Mouse (Mus musculus): Measurements from ENCODE around the gene Scrn2. TPM values are rescaled to one million over a fixed set of nuclear protein-coding genes. Genes with fewer than 3 reads are reported as not detected.

Scrn2 gene
- polyA plus RNA-seq, 1 experiment from 2014 or later = 23.1 TPM

DNA sequence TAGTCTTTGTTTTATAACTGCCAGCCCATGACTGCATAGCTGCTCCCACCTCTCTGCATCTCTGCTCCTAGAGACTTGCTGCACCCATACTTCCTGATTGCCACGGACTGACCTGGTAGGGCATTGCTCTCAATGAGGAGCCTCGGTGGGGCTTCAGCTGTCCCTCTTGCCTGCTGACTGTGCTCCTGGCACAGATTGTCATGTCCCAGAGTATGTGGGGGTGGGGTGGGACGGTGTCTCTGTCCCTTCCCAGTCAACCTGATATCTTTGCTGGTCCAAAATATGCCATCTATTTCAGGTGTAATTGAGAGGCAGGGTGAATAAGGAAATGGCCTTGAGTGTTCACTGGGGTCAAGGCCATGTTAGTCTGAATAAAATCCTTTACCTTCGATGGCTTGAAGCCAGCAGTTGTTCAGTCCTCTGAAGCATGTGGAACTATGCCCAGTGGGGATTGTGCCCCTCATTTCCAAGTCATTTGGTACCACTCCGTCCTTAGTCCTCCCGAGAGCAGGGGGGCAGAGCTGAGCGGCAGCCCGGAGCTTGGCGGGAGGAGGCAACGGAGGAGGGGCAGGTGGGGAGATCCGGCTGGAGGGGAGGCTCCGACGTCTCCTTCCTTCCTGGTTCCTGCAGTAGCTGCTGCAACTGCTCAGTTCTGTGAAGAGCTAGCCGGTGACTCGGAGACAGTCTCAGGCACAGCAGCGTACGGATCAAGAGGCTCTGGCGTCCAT is 20.6 kb downstream of the Scrn2 start, which contains the start of gene Osbpl7:
TSS of gene Osbpl7 (plus strand) at position 413 of the 728 bp plus-strand sequence.
- DNase-seq (ENCODE audit: low spot score) = peak; percentile 85

DNA sequence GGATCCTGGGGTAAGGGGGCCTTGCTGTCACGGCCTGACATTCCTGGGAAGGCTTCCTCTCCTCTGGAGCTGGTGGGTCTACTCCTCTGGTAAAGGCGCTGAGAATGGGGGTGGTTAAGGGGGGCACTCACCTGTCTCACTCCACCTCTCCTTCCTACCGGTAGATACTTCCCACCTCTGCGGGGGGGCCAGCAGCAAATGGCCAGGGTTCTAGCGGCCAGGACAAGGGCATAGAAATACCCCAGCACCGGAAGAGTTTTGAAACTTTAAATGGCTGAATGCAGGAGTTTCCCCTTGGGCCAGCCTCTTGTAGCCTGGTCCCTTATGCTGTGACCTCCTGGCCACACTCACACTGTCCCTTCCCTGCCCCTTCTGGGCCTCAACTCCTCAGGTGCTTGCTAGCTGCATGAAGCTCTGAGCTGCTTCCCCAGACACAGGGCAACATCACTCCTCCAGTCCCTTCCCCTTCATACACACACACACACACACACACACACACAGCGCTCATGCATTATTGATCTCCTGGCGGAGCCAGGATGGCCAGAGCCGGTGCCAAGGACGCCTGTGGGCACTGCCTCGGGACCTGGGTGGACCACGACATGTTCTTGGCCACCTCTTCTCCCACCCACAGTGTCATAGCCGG is 21.3 kb downstream of the Scrn2 start:
- no peak for DNase-seq (ENCODE audit: low spot score)

- DNase-seq (ENCODE audit: low spot score) = no peak
Measured at GRCm38 (mm10) chr11:97052219-97052646, 22.5 kb downstream of the Scrn2 start.

- DNase-seq (ENCODE audit: low spot score) = no peak
Measured at GRCm38 (mm10) chr11:97063274-97063920, 33.7 kb downstream of the Scrn2 start.

GRCm38 (mm10) chr11:97063921-97064295 is 34.2 kb downstream of the Scrn2 start:
- DNase-seq (ENCODE audit: low spot score) = peak; percentile 7

DNA sequence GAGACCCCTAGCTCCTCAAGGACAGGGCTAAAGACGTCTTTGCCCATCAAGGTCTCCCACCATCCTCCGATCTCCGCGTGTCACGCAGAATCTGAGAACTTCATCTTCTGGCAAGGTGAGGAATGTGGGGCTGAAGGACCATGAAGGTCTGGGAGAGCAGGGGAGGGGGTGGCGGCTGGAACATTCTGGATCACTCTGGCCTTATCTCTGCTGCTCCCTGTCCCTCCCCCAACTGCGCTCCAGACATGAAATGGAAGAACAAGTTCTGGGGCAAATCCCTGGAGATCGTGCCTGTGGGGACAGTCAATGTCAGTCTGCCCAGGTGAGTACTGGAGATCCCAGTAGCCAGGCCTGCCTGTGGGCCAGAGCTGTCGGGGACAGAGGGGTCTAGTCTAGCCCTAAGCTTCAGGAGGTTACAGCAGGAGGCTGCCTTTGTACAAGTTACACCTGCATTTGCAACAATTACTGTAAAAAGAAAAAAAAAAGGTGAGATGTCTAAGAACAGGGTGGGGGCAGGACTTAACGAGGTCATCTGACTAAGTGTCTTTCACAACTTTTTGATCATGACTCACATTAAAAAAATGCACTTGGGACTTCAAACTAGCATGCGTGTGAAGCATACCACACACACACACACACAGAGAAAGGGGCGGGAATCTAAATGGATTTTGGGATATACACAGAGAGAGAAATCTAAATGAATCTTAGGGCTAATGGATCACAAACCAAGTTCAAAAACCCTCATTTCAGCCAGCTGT is 36.0 kb downstream of the Scrn2 start:
- no peak for DNase-seq (ENCODE audit: low spot score)

DNA sequence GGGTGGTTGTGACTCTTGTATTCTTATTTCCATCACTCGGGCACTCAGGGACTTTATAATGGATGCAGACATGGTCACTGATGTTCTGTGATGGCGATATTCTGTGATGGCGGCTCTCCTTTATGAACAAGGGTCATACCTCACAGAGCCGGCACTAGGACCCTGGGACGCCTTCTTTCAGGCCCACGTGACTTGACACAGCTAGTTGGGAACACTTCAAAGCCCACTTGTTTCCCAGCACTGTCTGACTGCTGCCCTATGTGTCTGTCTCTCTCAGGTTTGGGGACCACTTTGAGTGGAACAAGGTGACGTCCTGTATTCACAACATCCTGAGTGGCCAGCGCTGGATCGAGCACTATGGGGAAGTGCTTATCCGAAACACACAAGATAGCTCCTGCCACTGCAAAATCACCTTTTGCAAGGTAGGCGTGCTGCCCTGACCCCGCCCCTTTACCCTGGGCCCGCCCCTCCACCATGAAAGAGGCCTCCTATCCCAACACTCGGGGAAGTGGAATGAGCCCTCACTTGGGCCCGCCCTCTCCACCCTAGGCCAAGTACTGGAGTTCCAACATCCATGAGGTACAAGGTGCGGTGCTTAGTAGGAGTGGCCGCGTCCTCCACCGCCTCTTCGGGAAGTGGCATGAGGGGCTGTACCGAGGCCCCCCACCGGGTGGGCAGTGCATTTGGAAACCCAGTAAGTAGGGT is 37.1 kb downstream of the Scrn2 start:
- no peak for DNase-seq (ENCODE audit: low spot score)

DNA sequence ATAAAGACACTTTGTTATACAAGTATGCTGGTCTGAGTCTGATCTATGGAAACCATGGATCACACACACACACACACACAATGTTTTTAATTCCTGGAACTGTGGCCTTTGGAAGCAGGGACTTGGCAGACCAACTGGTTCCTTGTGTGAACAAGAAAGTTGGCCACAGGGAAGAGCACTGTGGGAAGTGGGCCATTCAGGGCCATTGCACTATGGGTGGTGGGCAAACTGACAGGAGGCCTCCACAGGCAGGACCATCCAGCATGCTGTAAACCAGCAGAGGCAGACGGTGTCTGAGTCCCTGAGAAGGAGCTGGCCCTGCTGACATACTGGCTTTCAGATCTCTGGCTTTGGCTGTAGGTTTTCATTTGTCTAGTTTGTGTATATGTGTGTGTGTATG is 39.6 kb downstream of the Scrn2 start:
- DNase-seq (ENCODE audit: low spot score) = no peak

- DNase-seq (ENCODE audit: low spot score) = no peak
Measured at GRCm38 (mm10) chr11:97069770-97070169, 40.0 kb downstream of the Scrn2 start.

GRCm38 (mm10) chr11:97071129-97071528 is 41.4 kb downstream of the Scrn2 start:
- no peak for DNase-seq (ENCODE audit: low spot score)

DNA sequence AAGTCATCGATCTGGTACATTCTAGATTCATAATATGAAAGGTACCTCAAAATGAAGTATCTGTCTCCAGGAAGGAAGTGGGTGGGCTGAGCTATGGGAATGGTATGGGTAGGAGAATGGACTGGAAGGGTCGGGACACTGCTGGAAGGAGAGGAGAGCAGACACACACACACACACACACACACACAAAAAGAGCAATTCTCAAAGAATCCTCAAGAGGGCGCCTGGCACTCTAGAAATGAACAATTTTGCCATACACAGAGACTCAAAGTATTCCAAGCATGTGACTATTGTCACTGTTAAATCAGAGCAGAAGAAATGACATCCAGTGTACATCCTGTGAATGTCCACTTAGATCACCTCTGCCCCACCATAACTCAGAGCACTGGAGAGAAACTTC is 42.8 kb downstream of the Scrn2 start:
- peak; percentile 63 for DNase-seq (ENCODE audit: low spot score)

DNA sequence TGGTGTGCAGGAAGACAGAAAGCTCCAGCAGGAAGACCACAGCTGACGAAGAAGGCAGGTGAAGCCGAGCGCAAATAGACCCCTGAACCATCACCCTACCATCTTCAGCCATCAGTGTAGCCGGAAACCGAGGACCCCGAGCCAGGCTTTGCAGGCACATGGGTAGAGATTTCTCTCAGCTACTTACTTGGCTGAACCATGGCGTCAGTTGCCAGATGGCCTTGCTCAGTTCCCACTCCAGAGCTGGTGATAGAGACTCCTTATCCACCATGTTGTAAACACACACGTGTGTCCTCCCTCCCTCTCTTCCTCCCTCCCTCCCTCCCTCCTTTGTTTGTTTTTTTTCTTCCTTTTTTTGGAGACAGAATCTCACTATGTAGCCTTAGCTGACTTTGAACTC is 44.5 kb downstream of the Scrn2 start:
- DNase-seq (ENCODE audit: low spot score) = no peak

DNA sequence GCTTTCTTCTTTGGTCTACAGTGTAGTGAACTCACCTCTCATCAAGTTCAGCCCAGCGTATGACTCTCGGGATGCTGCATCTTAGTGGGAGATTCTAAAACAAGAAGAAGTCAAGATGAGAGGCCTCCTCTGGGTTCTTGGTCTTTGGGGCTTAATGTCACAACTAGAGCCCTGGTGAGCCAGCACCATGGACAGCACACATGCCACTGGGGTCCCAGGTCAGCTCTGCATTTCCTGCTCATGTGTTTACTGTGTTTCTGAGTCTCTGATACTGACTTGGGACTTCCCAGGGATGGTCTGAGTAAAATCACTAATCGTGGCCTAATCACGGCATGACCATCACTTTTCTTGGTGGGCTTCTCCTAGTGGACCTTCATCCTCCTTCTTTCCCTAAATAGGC is 49.0 kb downstream of the Scrn2 start:
- peak; percentile 31 for DNase-seq (ENCODE audit: low spot score)

GRCm38 (mm10) chr11:97080291-97080690 is 50.6 kb downstream of the Scrn2 start:
- DNase-seq (ENCODE audit: low spot score) = no peak

DNA sequence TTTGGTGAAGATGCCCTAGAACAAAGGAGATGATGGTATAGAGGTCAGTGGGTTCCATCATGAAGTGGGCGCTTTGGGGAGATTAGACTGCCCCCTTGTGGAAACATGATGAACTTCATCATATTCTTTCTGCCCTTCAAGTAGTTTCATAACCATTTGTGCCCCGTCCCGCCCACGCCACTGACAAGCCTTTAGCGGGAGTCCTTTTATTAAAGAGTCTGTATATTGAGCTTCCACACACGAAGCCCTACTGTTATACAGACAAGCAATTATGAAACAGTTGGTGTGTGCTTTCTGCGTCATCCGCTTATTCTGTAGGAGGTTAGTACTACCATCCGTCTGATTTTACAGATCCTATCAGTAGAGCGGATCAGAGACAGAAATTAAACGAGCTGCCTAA is 53.2 kb downstream of the Scrn2 start:
- DNase-seq (ENCODE audit: low spot score) = peak; percentile 58

Small RNA genes within 50 kb of the gene (microRNA-seq; reads per million reads assigned to microRNA genes)
- gene Mir8103 (ENCODE audit: borderline number of aligned reads) = 1.2 reads per million

Other genes with a start within 250 kb of the Scrn2 start
- gene Cbx1, start 240.8 kb upstream of the Scrn2 start, polyA plus RNA-seq (2015; fragmentation: Nextera tagmentation; extraction: Ambion mirVana) = 129 and 132 TPM in 2 replicates
- gene Nfe2l1, start 200.0 kb upstream of the Scrn2 start, polyA plus RNA-seq (2015; fragmentation: Nextera tagmentation; extraction: Ambion mirVana) = 34.9 and 40.6 TPM in 2 replicates
- 55.8 and 60.7 TPM in 2 replicates for gene Copz2, start 180.1 kb upstream of the Scrn2 start, polyA plus RNA-seq (2015; fragmentation: Nextera tagmentation; extraction: Ambion mirVana)
- gene Cdk5rap3, start 113.4 kb upstream of the Scrn2 start, polyA plus RNA-seq (2015; fragmentation: Nextera tagmentation; extraction: Ambion mirVana) = 105 and 116 TPM in 2 replicates
- gene Prr15l, start 101.8 kb upstream of the Scrn2 start, polyA plus RNA-seq (2015; fragmentation: Nextera tagmentation; extraction: Ambion mirVana) = 1.0 and 1.5 TPM in 2 replicates
- gene Pnpo, start 86.0 kb upstream of the Scrn2 start, polyA plus RNA-seq (2015; fragmentation: Nextera tagmentation; extraction: Ambion mirVana) = 39.0 and 39.5 TPM in 2 replicates
- gene Sp2, start 47.0 kb upstream of the Scrn2 start, polyA plus RNA-seq (2015; fragmentation: Nextera tagmentation; extraction: Ambion mirVana) = 19.2 and 21.9 TPM in 2 replicates
- 1.7 TPM in 2 replicates for gene Sp6, start 16.5 kb upstream of the Scrn2 start, polyA plus RNA-seq (2015; fragmentation: Nextera tagmentation; extraction: Ambion mirVana)
- 0.83 and 0.86 TPM in 2 replicates for gene Lrrc46, start 11.5 kb downstream of the Scrn2 start, polyA plus RNA-seq (2015; fragmentation: Nextera tagmentation; extraction: Ambion mirVana)
- 72.4 and 72.8 TPM in 2 replicates for gene Mrpl10, start 11.6 kb downstream of the Scrn2 start, polyA plus RNA-seq (2015; fragmentation: Nextera tagmentation; extraction: Ambion mirVana)
- 9.9 and 11.6 TPM in 2 replicates for gene Osbpl7, start 20.7 kb downstream of the Scrn2 start, polyA plus RNA-seq (2015; fragmentation: Nextera tagmentation; extraction: Ambion mirVana)
- gene Tbx21, start 85.4 kb downstream of the Scrn2 start, polyA plus RNA-seq (2015; fragmentation: Nextera tagmentation; extraction: Ambion mirVana) = 1.3 and 1.9 TPM in 2 replicates
- gene Tbkbp1, start 121.6 kb downstream of the Scrn2 start, polyA plus RNA-seq (2015; fragmentation: Nextera tagmentation; extraction: Ambion mirVana) = 0.82 and 0.98 TPM in 2 replicates
- 37.0 and 39.8 TPM in 2 replicates for gene Kpnb1, start 157.9 kb downstream of the Scrn2 start, polyA plus RNA-seq (2015; fragmentation: Nextera tagmentation; extraction: Ambion mirVana)

Data from thymus, postnatal 0 days (tissue).